Mouse (Mus musculus): ENCODE data around the gene Ltbr.
"Not testable (repeated sequence)": the region's sequence is repeated elsewhere in the genome, so short reads cannot be mapped to it uniquely, and the experiment has no call there.

Ltbr gene

DNA sequence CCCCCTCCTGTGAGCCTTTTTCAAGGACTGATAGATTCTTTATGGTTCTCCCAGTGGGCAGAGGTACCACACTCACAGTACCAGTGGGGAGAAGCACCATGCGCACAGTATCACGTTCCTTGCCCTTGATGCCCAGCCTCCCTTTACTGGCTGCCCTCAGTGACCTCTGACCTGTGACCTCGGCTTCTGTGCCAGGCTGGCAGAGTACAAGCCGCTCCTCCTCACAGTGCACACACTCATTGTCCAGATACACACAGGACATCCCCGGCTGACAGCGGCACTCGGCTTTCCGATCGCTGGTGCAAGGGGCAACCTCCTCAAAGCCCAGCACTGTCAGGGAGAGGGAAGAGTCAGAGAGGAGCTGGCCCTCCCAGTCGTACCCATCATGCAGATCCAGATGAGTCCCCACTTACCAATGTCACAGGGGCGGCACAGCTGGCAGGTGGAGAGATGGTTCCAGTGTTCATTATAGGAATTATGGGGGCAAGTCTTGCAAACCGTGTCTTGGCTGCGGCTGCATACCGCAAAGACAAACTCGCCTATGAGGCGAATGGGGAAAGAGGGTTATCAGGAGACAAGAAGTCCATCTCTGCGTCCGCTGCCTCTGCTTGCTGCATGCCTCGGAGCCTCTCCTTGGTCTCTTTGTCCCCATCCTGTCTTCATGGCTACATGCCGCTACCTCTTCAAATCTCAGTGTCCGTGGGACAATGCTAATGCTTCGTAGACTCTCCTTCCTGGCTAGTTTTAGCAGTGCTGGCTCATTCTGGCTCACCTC is 917 bp downstream of the Ltbr start:
- DNase-seq (ENCODE audit: low read depth, low spot score): no peak

DNA sequence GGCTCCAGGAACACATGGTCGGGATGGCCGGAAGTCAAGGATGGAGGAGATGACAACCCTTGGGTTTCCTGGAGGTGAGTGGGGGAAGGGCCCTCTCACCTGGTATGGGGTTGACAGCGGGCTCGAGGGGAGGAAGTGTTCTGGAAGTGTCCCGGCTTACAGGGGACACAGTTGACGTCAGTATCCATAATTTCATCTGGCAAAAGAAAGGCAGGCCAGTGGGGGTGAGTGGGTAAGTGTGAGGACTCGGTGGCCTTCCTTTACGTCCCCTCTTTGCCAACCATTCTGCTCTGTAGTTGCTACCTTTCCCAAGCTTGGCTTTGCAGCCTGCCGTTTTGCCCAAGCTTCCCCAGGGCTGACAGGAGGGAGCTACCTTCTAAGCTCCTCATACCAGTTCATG is 1.5 kb downstream of the Ltbr start:
- no peak for DNase-seq (ENCODE audit: low read depth, low spot score)

DNA sequence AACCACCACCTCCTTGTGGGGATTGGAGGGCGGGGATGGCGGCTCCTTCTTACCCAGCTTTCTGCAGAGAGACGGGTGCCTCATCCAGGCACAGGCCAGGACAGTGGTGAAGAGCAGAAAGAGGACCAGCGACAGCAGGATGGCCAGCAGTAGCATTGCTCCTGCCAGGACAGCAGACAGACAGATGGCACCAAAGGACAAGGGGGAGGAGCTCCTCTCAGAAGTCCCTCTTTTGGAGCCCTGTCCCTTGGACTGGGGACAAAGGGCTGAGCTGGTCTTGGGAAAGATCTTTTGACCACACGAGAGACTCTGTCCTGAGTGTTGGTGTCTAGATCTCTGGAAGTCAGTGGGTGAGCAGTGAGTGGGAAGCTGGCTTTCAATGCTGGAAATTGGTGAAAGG is 4.3 kb downstream of the Ltbr start:
- no peak for DNase-seq (ENCODE audit: low read depth, low spot score)

DNA sequence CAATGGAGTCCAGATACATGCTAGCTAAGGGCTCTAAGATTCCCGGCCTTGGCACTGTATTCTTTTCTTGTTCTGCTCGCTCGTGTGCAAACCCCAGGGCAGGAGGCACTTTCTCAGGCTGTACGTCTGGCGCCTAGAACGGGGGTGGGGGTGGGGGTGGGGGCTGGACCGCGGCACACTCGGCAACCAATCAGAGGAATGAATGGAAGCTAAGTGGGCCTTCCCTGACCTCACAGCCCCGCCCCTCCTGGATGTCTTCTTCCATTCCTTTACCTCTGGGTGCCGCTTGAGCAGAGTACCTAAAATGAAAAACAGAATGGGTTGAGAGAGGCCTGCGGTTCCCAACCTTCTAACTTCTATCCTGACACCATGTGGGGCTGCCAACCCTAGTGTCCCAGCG is 4.8 kb downstream of the Ltbr start:
- no peak for DNase-seq (ENCODE audit: low read depth, low spot score)

DNA sequence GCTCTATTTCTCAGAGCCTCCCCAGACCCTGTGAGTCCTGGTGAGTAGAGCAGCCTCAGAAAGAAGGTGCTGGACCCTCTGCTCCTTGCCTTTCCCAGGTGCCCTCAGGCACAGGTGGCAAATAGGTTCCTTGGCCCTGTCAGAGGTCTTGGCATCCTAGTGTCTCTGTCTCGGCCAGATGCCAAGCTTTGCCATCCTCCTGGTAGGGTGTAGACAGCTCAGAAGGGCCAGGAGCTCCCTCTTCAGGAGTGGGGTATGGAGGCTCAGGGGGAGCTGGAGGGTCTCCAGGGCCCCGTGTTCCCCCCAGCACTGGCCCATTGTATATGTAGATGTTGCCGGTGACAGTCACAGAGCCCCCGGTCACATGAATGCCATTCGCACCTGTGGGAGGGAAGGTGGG is 6.6 kb downstream of the Ltbr start:
- DNase-seq (ENCODE audit: low read depth, low spot score): no peak

DNA sequence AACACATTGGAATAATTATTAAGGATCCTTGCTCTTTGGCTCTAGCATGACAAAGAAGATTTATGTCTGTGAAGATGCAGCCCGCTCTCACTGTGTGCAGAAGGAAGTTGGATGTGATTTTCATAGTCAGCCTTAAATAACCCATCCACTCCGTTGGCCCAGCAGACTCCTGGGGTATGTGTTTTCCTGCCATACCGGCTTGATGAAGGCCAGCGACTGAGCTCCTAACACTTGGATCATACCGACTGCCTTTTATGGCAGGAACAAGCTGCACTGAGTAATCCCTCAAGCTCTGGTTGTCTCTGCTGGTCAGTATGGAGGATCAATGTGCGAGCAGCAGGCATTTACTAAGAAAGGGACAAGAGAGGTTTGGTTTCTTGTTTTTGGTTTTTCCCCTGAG is 8.2 kb downstream of the Ltbr start:
- DNase-seq (ENCODE audit: low read depth, low spot score): no peak

DNA sequence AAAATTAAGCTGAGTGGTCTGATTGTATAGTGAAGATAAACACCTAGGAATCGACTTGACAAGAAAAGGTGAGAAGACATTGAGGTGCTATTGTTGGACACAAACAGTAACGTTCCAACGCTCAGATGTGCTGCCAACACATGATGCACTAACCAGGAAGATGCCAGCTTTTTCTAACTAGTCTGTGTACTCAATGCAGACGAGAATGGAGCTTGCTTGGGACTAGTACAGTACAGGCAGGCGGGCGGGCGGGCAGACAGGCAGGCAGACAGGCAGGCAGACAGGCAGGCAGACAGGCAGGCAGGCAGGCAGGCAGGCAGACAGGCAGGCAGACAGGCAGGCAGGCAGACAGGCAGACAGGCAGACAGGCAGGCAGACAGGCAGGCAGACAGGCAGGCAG is 9.3 kb downstream of the Ltbr start:
- not testable (repeated sequence) for DNase-seq (ENCODE audit: low read depth, low spot score)

DNA sequence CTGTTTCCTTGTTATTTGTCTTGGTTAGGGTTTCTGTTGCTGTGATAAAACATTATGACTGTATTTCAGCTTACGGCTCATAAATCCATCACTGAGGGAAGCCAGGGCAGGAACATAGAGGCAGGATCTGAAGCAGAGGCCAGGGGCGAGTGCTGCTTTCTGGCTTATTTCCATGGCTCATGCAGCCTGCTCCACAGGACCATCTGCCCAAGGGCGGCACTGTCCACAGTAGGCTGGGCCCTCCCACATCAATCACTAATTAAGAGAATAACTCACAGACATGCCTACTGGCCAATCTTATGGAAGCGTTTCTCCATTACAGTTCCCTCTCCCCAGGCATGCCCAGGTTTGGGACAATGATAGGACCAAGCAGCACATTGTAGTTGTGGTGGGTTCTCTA is 10.4 kb downstream of the Ltbr start:
- DNase-seq (ENCODE audit: low read depth, low spot score): no peak

DNA sequence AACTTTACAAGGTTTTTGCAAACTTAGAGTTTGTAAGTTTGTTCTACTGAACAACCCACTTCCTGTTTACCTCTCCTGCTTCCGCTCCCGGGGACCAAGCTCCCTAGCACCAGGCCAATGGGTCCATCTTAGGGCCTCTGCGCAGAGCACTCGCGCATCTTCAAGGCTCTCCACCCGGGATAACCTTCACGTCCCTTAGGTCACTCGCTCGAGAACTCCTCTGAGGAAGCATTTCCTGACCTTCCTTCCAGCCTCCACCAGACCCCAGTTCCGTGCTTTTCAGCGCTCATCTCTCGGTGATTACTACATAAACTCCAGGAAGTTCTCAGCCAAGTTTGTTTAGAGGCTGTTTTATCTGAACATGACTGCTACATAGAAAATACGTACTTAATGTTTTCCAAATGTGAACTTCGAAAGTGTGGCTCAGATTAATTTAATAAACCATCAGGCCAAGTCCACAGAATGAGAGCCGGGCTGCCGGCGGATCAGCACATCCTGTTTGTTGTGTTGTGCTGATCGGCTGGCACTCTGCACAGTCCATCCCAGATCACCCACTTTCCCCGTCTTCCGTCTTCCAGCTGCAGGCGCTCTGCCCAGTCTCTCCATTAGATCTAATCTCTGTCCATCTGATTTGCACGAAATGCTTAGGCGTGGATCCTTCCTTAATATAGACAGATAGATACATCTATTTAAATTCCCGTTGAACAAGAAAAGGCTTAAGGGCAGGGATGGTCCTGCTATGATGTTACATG is 11.3 kb downstream of the Ltbr start:
- no peak for DNase-seq (ENCODE audit: low read depth, low spot score)

DNA sequence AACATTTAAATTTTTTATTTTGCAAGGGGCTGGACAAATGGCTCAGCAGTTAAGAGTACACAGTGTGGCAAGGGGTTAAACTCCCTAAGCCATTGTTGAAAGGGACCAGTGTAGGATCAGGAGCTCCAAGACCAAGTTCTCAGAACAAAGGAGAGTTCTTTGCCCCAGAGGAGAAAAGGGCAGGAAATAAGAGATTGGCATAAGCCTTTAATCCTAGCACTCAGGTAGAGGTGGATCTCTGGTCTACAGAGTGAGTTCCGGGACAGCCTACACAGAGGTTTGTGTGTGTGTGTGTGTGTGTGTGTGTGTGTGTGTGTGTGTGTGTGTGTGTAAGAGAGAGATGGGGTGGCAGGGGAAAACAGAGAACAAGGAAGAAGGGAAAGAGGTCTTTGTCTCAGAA is 12.7 kb downstream of the Ltbr start:
- no peak for DNase-seq (ENCODE audit: low read depth, low spot score)

DNA sequence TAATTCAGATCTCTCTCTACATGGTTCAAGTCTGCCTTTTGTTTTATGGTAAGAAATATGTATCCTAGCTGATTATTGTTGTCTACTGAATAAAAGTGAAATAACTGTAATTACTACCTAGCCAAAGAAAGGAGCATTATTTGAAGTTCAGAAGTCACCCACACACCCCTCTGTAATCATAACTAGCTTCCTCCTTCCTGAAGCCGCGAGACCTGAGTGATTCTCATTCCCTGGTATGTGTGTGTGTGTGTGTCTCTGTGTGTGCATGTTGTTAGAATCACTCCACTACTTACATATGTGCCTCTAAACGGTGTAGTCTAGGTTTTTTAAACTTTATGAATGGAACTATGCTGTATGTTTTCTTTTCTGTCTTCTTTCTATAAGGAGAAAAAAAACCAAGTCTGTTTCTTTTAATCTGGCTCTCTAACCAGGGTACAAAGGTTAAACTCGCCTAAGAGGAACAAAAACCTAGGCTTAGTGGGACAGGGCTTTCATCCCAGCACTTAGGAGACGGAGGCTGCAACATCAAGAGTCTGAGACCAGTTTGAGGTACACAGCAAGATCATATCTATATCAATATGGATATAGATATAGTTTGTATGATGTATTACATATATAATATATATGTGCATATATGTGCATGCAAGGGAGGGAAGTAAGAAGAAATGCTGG is 16.4 kb downstream of the Ltbr start:
- no peak for DNase-seq (ENCODE audit: low read depth, low spot score)

DNA sequence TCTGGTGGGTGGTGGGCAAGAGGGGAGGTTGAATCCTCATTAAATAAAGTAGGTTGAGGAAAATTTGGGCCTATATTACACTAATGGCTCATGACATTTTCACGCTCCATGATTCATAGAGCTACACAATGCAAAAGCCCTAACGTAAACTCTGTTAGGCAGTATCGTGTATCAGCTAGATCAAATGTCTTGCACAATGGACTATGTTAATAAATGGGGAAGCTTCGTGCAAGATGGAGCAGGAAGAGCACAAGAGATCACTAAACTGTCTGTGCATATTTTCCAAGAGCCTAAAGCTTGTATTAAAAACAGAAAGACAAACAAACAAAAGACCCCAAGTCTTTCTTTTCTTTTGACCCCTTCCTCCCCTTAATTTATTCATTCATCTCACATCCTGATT is 19.6 kb downstream of the Ltbr start:
- no peak for DNase-seq (ENCODE audit: low read depth, low spot score)

DNA sequence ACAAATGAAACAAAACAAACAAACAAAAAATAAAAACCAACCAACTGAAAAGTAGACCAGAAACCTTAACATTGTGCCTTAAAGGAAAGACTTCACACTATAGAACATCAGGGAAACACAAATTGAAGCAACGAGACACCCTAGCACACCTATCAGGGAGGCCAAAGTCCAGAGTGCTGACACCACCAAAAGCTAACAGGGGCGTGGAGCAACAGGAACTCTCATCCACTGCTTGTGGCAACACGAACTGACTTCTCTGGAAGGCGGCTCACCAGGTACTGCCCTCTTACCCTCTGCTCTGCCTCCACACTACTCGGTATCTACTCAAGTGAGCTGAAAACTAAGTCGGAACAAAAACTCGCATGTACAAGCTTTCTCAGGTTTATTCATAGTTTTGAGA is 21.4 kb downstream of the Ltbr start:
- no peak for DNase-seq (ENCODE audit: low read depth, low spot score)

DNA sequence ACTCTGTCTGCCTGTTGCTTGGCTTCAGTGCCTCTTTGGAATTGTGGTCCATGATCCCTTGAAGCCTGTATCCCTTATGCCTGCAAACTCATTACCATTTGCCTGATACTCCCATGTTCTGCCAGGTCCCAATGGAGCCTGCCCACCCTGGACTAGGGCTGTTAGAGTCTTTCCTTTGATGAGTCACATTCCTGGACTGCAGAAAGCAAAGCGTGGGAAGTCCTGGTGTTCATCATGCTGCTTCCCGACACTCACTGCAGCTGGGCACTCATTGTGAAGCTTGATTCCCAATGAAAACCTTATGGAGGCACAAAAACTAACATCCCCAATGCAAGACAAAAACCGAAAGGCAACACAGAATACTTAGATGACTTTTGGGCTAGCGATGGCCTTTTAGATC is 22.4 kb downstream of the Ltbr start:
- no peak for DNase-seq (ENCODE audit: low read depth, low spot score)

DNA sequence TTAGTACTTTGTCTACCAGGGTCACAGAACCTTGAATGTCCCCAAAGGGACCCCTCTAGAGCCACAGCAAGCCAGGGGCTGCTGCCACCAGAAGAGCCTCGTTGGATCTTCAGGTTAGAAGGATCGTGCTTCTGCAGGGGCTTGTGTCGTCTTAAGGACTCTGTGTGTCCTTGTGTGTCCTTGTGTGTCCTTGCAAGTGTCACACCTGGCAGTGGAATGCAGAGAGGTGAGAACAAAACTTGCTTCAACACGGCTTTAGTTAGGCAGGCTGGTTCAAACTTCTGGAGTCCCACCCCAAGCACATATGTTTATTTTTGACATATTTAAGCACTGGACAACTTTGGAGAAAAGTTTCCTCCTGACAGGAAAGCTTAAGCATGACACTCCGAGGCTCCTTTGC is 25.0 kb downstream of the Ltbr start:
- DNase-seq (ENCODE audit: low read depth, low spot score): no peak

DNA sequence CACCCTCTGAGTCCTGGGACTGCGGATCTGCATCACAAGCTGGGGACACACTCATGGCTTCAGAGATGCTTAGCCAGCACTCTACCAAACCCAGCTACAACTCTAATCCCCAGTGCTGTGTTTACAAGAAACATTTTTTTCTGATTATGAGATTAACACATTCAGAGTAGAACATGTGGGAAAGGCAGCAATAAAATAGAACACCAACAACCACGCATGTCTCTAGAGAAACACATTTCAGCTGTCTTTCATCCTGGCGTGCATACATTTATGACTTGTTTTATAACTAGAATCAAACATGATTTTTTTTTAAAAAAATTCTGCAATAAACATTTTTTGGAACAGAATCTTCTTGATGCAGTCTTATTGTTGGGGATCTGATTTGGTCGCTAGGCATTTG is 26.7 kb downstream of the Ltbr start:
- DNase-seq (ENCODE audit: low read depth, low spot score): no peak

DNA sequence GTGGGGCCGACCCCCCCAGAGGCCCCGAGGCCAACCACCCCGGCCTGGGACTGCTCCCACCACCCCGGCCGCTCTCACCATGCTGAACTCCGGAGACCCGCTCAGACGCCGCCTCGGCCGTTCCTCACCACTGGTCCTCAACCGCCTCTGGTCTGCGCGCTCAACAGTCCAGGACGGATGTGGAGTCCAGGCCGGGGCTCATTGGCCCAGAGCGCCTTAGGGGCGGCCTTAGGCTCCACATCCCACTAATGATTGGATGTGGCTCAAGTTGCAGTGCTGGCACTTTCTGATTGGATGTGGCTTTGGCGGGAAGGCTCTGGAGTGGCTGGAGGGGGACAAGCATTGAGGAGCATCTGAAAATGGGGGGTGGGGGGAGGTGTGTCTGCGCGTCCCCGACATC is 27.8 kb downstream of the Ltbr start, which contains the start of gene Tuba3a:
Gene Tuba3a, minus strand, starts transcription at position 153 of the 400 bp plus-strand sequence.
- DNase-seq (ENCODE audit: low read depth, low spot score): no peak

DNA sequence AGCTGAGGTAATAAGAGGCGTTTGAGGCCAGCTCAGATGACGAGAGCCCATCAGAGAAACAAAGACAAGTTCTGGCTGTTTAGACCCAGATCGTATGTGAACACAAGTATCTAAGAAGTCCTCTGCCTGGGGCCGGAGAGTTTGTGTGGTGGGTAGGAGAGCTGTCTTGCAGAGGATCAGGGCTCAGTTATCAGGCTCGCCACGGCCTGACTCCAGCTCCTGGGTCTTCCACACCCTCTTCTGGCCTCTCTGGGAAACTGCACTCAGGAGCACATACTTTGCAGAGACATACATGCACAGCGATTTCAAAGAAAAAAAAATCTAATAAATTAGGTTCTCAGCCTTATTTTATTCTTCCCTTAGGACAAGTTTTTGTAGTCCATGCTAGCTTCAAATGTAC is 28.9 kb downstream of the Ltbr start:
- DNase-seq (ENCODE audit: low read depth, low spot score): no peak

DNA sequence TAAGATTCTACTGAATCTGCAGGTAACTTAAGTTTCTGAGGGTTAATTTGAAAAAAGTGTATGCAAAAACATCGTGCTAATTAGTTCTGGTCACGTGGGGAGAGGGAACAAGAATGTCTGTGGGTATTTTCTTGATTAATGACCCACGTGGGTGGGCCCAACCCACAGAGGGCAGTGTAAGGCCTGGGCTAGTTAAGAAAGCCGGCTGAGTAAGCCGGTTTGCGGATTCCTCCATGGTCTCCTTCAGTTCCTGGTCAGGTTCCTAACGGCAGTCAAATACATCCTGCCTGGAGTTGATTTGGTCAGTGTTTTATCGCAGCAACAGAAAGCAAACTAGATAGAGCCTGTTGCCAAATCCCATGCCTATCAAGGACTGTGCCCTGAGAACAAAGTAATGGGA is 29.4 kb downstream of the Ltbr start:
- no peak for DNase-seq (ENCODE audit: low read depth, low spot score)

DNA sequence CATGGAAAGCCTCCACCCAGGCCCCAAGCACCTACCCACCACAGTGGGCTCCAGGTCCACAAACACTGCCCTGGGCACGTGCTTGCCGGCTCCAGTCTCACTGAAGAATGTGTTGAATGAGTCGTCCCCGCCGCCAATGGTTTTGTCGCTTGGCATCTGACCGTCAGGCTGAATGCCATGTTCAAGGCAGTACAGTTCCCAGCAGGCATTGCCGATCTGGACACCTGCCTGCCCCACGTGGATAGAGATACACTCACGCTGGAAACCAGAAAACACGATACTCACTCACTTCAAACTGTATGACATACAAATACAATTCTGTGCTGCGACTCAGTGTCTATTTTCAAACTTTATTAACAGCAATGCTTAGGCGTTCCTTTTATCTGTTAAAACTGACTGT is 31.0 kb downstream of the Ltbr start:
- DNase-seq (ENCODE audit: low read depth, low spot score): not testable (repeated sequence)

DNA sequence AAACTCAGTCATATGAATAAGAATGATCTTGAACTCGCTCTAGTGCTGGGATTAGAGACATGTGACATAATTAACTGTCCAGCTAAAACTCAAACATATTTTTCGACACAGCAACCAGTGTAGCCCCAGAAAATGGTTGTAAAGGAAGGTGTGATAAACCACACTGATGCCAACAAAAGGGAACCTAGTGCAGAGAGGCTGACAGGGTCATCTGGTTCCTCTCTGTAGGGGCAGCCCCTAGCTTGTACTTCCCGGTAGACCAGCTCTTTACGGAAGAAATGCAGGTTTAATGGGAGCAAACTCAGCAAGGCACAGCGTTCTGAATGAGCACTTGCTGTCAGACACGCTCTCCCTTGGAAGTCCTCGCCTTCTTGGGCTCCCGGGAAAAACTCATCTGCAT is 34.0 kb downstream of the Ltbr start:
- DNase-seq (ENCODE audit: low read depth, low spot score): no peak

DNA sequence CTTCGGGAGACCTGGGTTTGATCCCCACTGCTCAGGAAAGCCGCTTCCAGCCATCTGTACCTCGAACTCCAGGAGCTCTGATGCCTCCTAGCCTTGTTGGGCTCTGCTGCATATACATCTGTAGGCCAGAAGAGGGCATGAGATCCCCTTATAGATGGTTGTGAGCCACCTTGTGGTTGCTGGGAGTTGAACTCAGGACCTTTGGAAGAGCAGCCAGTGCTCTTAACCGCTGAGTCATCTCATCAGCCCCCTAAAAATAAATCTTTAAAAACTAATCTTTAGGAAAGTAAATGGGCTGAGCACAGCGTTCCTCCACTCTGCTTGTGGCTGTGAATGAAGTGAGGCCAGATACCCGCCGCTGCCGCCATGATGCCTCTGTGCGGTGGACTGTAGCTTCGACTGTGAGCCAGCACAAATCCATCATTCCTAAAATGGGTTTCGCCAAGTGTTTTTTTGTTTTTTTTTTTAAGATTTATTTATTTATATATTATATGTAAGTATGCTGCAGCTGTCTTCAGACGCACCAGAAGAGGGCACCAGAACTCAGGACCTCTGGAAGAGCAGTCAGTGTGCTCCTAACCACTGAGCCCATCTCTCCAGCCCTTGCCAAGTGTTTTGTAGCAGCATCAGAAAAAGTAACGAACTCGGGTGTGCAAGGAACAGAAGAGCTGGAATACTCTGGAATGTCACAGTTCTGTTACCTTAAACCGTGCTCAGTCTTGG is 38.7 kb downstream of the Ltbr start:
- DNase-seq (ENCODE audit: low read depth, low spot score): no peak

Measured in retina, postnatal 7 days (tissue).